In the genomic region with DNA sequence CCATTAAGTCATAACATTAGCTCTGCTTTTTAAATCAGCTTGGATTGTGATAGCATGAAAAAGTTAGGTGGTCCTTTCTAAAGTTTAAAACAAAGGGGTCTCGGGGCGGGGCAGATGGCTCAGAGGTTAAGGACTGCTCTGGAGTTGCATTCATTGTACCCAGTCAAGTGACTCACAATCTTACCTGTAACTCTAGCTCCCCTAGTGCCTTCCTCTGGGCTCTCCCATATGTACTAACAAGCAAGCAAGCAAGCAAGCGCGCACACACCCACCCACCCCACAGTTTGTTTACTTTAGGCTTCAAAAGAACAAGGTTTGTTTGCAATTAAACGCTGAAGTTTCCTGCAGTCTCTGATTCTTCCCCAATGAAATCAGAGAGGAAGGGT, we compare ENCODE assay signal across 7 mouse cellular contexts.
DNase-seq lines count a peak whose midpoint lies in the region; ATAC-seq lines count a peak whose summit lies in the region.

No protein-coding gene starts in this region.

- H3K9me3 ChIP-seq in embryonic facial prominence, embryonic 10.5 days: no peaks in the 10 kb centered on the region
- H3K9me3 ChIP-seq in intestine, embryonic 16.5 days (ENCODE audit: control insufficient read depth, low read length): no peaks in the 10 kb centered on the region
- H3K9me3 ChIP-seq in midbrain, embryonic 13.5 days: peaks cover 4% of the 10 kb centered on the region; the same call in 1 of the 2 replicates

- peak; percentile 13 for DNase-seq in retina, postnatal 7 days (ENCODE audit: low read depth, low spot score)
- no peak for DNase-seq in retina, embryonic 14.5 days (ENCODE audit: low spot score)
- no peak for DNase-seq in embryonic facial prominence, embryonic 10.5 days (ENCODE audit: low spot score)
- no peak for DNase-seq in ovary, postnatal 10 days (ENCODE audit: low spot score)
- DNase-seq in urinary bladder, postnatal 36 days (ENCODE audit: low spot score in 2 of 2): no peak

- peak; percentile 92 for ATAC-seq in intestine, embryonic 16.5 days
- ATAC-seq in midbrain, embryonic 13.5 days: peak; percentile 82

- peaks cover 35% of the 10 kb centered on the region for H3K27me3 ChIP-seq in embryonic facial prominence, embryonic 10.5 days (replicated peaks; ENCODE audit: low read depth, poor library complexity, severe bottlenecking)
- H3K27me3 ChIP-seq in intestine, embryonic 16.5 days (replicated peaks; ENCODE audit: control insufficient read depth, insufficient read depth, low read length): 0 out of 2 replicates have a peak, but pooled peaks cover 8% of the 10 kb centered on the region
- peaks cover 8% of the 10 kb centered on the region; the same call in 1 of the 2 replicates for H3K27me3 ChIP-seq in midbrain, embryonic 13.5 days

- WGBS in embryonic facial prominence, embryonic 10.5 days: 2% methylated on average over 5 of the region's 5 CpGs
- 2% methylated on average over 5 of the region's 5 CpGs for WGBS in intestine, embryonic 16.5 days
- under 1% methylated on average over 5 of the region's 5 CpGs for WGBS in midbrain, embryonic 13.5 days

- H3K9ac ChIP-seq in intestine, embryonic 16.5 days (ENCODE audit: low read depth, low read length): peak overlapping the region; percentile 47
- 0 out of 2 replicates have a peak overlapping the region, but pooled peaks have one; percentile 37 for H3K9ac ChIP-seq in midbrain, embryonic 13.5 days (replicated peaks)

- H3K4me2 ChIP-seq in intestine, embryonic 16.5 days (ENCODE audit: low read depth, low read length): peak overlapping the region; percentile 75
- H3K4me2 ChIP-seq in midbrain, embryonic 13.5 days (replicated peaks): peak overlapping the region; percentile 82

- H3K4me3 ChIP-seq in embryonic facial prominence, embryonic 10.5 days: peak overlapping the region; percentile 54
- peak overlapping the region; percentile 50 for H3K4me3 ChIP-seq in intestine, embryonic 16.5 days (ENCODE audit: low read length)
- peak overlapping the region; percentile 45 for H3K4me3 ChIP-seq in midbrain, embryonic 13.5 days (replicated peaks)

- 0 out of 2 replicates have a peak overlapping the region, but pooled peaks have one; percentile 66 for H3K27ac ChIP-seq in embryonic facial prominence, embryonic 10.5 days (replicated peaks)
- no peak overlapping the region for H3K27ac ChIP-seq in intestine, embryonic 16.5 days (ENCODE audit: low read length)
- H3K27ac ChIP-seq in midbrain, embryonic 13.5 days: no peak overlapping the region

- H3K36me3 ChIP-seq in embryonic facial prominence, embryonic 10.5 days (replicated peaks): no peaks in the 10 kb centered on the region
- H3K36me3 ChIP-seq in intestine, embryonic 16.5 days (ENCODE audit: control insufficient read depth, insufficient read depth, low read length): no peaks in the 10 kb centered on the region
- H3K36me3 ChIP-seq in midbrain, embryonic 13.5 days: no peaks in the 10 kb centered on the region

- H3K4me1 ChIP-seq in embryonic facial prominence, embryonic 10.5 days: peaks cover 24% of the 10 kb centered on the region
- H3K4me1 ChIP-seq in intestine, embryonic 16.5 days (ENCODE audit: control insufficient read depth, insufficient read depth, low read length): peaks cover 13% of the 10 kb centered on the region; the same call in 1 of the 2 replicates
- H3K4me1 ChIP-seq in midbrain, embryonic 13.5 days (replicated peaks): peaks cover 23% of the 10 kb centered on the region
